Mouse (Mus musculus) liver, embryonic 14.5 days (tissue): ENCODE data around the gene Arpp21.

Source experiments
- CTCF ChIP-seq: IDR thresholded peaks from 2 replicates; pipeline ENCODE4 v1.5.1; 2016; ENCODE audit warnings: antibody characterized with exemption, low read depth, control low read depth
- EP300 ChIP-seq: IDR thresholded peaks from 2 replicates; pipeline ENCODE4 v1.6.1; 2016; ENCODE audit warnings: antibody characterized with exemption, low read depth

DNA sequence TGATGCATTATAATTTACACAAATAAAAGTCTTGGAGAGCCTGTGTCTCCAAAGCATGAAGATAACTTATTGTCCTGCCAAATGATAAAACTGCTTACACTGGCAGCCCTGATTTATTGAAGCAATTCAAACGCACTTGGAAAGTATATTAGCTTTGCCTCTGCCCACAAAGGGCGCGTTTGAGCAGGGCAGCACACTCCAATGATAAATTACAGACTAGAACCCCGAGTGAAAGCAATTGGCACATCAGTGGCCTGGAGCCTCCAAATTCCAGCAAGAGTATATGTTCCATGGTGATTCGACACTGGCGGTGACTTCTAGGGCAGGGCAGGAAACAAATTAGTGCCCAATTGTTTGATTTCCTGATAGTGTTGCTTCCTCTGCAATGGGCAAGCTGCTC is 137.5 kb downstream of the Arpp21 start:
- TF ChIP-seq CTCF (no peak), EP300 (no peak)
